Mouse (Mus musculus) ovary, postnatal 14 days (tissue): ENCODE data around the gene Rnf19b.

Experiments
- DNase-seq: peaks from one replicate; pipeline ENCODE4 v3.0.0; 2022; ENCODE audit warnings: low spot score

Gene Rnf19b

DNA sequence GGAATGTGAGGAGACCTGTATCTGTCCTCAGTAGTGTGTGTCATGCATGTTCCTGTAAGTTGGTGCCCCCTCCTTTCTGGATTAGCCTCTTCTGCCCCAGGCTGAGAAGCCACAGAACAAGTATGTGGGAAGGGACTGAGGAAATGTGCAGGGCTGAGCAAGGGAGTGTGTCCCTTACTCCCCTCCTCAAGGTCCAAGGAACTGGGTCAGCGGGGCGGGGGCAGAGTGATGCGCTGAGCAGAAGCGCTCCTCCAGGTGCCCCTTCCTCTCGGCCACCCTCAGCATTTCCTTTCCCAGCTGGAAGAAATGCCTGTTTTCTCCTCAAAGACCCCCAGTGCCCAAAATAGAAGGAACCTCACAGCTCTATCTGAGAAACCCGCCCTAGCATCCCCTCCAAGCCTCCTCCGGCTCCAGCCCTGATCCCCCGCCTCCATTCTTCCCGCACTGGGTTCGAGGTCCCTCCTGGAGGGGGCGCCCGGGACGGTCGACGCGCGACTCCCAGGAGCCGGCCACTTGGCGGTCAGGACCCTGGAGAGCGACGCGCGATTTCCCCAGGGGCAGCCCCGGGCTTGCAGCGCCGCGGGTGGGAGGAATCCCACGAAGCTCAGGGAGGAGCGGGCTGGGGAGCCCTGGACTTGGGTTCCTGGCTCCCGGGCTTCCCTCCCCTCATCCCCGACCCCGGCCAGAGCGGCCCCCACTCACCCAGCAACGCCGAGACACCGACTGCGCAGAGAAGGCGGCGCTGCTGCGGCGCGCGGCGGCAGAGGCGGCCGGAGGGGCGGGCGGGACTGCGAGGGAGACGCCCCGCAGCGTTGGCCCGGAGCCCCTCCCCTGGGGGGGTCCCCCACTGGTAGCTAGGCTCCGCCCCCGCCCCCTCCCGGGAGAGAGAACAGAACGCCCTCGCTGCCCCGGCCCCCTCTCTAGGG, 62.7 kb downstream of the Rnf19b start:
- DNase-seq: peak; percentile 76

DNA sequence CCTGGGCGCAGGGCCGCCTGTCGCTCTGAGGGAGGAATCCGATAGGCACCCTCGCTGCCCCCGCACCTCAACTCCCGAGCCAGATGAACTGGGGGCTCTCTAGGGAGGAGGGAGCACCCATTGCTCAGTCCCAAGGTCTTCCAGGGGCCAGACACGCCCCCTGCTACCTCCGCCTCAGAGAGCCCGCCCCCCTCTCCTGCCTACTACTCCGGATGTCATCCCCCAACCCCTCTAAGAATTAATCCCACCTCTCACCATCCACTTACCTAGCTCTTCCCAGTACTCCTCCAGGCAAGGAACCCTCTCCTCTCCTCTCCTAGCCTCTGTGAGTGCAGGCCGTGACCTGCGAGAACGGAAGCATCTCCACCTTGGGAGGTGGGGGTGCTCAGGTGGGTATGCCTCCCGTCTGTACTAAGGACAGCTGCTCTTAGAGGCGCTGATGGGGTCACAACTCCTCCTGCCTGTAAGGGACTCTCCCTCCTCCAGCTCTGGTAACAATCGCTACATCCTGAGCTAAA, 63.6 kb downstream of the Rnf19b start, which contains the start of gene Hpca:
Hpca (minus strand) TSS at position 468 of the 518 bp plus-strand sequence.
- DNase-seq: no peak

DNA sequence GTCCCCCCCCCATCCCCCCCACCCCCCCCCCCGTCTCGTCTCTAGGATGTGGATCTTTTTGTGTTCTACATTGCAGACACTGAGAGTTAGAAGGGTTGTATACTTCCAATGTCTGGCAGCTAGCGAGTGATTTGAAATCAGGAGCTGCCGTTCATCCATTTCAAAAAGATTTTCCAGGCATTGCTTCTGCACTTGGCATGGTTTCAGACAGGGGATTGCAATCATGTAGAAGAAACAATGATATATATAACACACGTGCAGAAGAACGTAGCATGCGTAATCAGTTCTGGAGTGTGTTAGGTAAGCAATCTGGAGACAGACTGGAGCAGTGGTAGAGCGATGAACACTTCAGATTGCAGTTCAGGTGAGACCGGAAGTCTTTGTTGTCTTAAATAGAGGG, 64.0 kb downstream of the Rnf19b start:
- DNase-seq: no peak

DNA sequence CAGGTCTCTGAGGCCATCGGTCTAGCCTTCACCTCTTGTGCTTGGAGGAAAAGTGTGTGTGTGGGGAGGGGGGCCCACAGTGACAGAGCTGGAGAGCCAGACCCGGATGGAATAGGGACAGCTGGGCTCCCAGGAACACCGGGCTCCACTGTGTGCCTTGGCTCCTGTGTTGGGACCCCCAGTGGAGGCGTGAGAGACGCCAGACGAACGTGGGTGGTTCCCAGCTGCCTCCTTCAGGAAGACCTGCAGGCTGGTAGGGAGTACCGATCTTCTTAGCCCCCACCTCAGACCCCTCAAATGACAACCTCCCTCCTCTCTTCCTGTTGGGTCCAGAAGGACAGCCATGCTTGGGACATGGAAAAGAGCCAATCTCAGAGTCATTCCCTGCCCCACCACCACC, 64.6 kb downstream of the Rnf19b start:
- no peak for DNase-seq

DNA sequence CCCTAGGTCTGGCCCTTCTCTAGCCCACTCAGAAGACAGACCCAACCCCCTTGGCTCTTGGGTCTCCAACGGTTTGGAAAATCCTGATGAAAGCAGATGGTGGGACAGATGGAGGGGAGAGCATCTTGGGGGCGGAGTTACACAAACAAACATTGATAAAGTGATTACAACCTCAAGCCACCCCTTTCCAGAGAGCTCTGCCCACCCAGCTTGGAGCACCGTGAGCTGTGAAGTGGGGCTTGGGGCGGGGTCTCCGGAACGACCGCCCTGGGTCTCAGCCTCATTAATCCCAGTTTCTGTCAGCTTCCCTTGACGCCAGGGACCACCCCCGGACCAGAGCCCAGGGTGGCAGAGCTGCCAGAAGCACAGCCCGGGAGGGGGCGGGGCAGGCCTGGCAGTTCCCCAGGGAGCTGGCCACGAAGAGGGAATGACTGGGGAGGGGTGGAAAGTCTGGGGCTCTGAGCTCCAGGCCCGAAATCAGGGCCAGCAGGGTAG, 66.6 kb downstream of the Rnf19b start:
- DNase-seq: no peak

DNA sequence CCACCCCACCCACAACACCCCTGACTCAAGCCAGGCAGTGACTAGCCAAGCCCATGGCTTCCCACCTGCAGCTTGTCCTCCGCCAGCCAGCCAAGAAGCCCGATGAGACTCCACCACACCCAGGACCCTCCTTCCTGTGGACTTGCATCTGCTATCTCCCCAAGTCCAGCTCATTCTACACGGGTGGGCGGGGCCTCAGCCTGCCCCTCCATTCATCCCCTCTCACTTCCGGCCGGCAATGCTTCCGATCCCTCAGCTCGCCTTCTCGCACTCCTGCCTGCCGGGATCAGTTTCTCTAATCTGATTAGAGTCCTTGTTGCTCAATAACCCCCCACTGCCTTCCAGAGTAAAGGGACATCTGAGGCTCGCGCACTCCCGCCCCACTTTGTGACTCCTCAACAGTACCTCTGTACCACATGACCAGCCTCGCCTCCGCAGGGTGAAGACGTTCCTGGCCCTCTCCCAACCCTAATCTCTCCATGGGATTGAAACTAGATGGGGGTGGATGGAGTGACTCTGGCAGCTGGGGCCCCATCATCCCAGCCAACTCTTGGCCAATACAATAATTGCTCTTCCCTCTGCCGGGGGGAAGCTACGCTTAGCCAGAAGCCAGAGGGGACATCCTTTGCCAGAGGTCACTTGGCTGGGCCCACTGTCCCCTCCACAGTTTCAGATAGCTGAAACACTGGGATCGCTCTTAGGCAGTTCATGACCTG, 67.8 kb downstream of the Rnf19b start:
- no peak for DNase-seq

DNA sequence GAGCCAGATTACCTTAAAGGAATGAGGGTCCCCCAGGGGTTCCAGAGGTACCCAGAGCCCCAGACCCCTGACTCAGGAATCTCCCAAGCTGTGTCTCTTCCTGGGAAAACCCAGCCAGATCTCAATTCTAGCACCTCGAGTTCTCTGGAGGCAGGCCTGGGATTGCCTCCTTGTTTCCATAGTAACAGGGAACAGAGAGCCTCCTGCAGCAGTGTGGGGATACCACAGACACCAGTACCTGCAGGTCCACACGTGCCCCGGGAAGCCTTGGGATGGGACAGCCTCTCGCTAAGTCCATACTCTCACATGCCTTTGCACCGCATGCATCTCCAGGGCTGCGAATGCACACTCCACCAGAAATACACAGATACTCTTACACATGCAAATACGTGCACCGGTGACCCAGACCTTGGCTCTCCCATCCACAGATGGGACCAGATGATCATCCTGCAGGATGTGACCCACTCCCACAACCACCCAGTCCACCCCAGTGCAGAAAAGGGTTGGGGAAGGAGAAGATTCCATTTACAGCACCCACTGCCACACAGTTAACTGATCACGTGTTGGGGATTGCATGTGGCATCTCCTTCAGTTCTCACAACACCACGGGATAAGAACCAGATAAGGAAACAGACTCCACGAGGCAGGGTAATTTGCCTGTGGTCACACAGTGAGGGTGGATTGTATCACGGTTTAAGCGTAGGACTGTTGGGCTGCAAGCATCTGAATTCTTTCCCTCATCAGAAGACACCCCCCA, 70.7 kb downstream of the Rnf19b start:
- DNase-seq: no peak

DNA sequence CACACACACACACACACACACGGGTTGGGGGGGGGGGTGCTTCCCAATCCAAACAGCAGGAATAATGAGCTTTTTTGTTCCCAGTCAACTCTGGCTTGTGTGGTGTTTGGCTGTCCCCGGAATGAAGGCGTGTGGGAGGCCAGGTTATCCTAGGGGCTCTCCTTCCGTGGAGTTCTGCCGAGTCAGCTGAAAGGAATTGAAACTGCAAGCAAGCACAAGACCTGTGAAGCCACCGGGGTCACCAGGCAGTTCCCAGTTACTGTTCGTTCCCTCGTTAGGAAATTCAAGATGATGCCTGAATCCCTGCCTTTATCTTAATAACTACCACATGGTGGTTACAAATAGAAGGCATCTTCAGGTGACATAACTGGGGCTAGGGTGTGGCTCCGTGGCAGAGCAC, 71.3 kb downstream of the Rnf19b start:
- DNase-seq: no peak

DNA sequence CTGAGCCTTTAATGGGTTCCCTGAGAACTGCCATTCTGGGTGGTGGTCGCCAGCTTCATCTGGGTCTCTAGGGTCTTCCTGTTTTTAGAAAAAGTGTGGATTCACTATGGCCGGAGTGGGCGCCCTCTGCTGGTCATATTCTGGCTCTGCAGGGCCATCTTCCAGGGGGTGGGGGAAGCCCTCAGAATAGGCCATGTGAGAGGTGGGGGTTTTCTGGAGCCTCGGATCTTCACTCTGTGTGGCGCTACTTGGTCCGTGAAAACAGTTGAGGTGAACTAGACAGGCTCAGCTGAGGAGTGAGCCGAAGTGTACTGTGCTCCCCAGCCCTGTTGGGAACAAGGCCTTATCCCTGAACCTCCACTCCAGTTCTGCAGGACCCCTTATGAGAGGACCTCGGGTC, 72.1 kb downstream of the Rnf19b start:
- DNase-seq: no peak

DNA sequence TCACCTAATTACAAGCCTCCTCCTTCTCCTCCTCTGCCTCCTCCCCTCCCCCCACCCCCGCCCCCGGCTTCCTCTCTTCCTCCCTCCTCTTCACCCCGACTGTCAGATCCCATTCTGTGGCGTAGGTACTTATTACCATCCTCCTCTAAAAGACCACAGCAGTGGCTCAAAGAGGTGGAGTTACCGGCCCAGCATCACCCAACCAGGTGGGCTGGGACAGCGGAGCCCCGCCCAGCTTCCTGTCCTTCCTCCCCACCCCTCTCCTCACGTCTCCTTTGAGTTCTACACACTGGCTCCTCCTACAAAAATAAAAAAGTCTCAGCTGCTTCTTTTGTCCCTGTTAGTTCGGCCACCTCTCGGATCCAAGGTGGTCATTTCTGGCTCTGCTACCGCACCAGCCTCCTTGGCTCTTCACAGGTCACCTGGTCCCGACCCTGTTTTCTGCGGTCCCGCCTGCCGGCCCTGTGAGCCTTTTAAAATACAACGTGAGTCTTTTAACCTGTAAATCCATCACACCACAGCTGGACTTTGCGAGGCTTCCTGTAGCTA, 72.8 kb downstream of the Rnf19b start:
- DNase-seq: no peak

DNA sequence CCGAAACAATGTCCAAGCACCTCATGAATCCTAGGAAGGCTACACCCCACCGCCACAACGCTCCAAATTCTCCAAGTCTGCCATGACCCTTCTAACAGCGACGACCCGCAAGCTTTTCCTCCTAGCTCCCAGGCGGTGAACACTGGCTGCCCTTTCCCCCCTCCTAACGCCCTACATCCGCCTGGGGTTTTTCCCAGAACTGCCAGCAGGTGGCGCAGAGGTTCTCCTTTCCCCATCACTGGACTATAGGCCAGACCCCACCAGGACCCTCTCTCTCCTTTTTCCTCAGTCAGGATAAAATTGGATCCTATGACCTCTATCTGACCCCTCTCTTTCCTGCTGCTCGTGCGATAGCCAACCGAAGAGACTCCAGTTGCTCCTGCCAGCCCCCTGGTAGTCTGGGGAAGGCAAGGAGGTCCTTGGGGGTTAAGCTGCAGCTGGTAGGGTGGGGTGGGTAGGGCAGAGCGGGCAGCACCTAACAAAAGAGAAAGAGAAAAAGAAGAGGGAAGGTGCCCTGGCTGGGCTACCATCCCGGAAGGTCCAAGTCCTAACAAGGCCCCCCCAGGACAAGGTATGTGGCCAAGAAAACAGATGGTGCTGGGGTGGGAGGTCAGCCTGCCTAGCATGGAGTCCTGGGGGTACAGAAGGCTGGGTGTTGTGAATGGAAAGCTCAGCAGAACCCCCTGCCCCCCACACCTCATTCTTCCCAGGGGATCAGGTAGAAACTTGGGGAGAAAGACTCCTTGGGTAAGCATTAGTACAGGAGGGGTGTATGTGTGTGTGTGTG, 76.9 kb downstream of the Rnf19b start:
- DNase-seq: peak; percentile 81
